In genomic region chr6:120592705-120593104, GRCm38 (mm10) we compare ENCODE assay signal across 8 mouse cellular contexts.
DNase-seq lines count a peak whose midpoint lies in the region; ATAC-seq and TF ChIP-seq lines count a peak whose summit lies in the region.
"Had no signal": no experiment of that assay in that cellular context is flagged by ENCODE, and none has a peak within 500 bp of the region (broad histone marks: within the 10 kb centered on the region; RNA-seq: fewer than 3 reads in every experiment).

No protein-coding gene starts in this region.

- TF ChIP-seq POLR2A in liver, adult 2 months (IDR thresholded peaks at IDR 0.05; ENCODE audit: extremely low read depth, insufficient read depth, low read length) = no peak

- ATAC-seq in forebrain, embryonic 14.5 days = peak; percentile 50
- ATAC-seq in midbrain, embryonic 12.5 days (ENCODE audit: low FRiP score, low read depth) = peak; percentile 34; the same call in 1 of the 2 replicates

- H3K27me3 ChIP-seq in liver, adult 2 months (ENCODE audit: control insufficient read depth, insufficient read depth, low read length) = no peaks in the 10 kb centered on the region
- H3K27me3 ChIP-seq in forebrain, embryonic 14.5 days (replicated peaks; ENCODE audit: control insufficient read depth, insufficient read depth, low read length) = no peaks in the 10 kb centered on the region
- H3K27me3 ChIP-seq in midbrain, embryonic 12.5 days = no peaks in the 10 kb centered on the region

- peaks cover 29% of the 10 kb centered on the region for H3K4me1 ChIP-seq in liver, adult 2 months (ENCODE audit: control insufficient read depth, insufficient read depth, low read length)
- peaks cover 8% of the 10 kb centered on the region; the same call in 1 of the 2 replicates for H3K4me1 ChIP-seq in forebrain, embryonic 14.5 days (ENCODE audit: control insufficient read depth, insufficient read depth, low read length)
- H3K4me1 ChIP-seq in midbrain, embryonic 12.5 days = peaks cover 12% of the 10 kb centered on the region

- H3K4me2 ChIP-seq in forebrain, embryonic 14.5 days (ENCODE audit: low read length) = peak overlapping the region; percentile 20
- peak overlapping the region; percentile 13 for H3K4me2 ChIP-seq in midbrain, embryonic 12.5 days (replicated peaks)

- DNase-seq in liver, adult 2 months (ENCODE audit: extremely low read depth, low read depth, low spot score) = no peak
- DNase-seq in liver = no peak
- DNase-seq in cerebellum, postnatal 10 days = peak; percentile 67 to 74
- peak; percentile 64 for DNase-seq in forebrain, embryonic 14.5 days (ENCODE audit: low spot score)
- no peak for DNase-seq in spleen, adult 18-20 months
- no peak for DNase-seq in spleen, adult 12 weeks (ENCODE audit: low spot score)
- DNase-seq: layer of hippocampus, adult 9-11 months had no signal

- H3K4me3 ChIP-seq in liver, adult 2 months (ENCODE audit: insufficient read depth, low read depth, low read length) = no peak overlapping the region
- H3K4me3 ChIP-seq in forebrain, embryonic 14.5 days (ENCODE audit: low read depth, low read length) = no peak overlapping the region
- no peak overlapping the region for H3K4me3 ChIP-seq in midbrain, embryonic 12.5 days

- TF ChIP-seq CTCF in liver, adult 2 months (IDR thresholded peaks at IDR 0.05; ENCODE audit: low read depth, low read length) = no peak

- no peaks in the 10 kb centered on the region for H3K9me3 ChIP-seq in forebrain, embryonic 14.5 days (replicated peaks; ENCODE audit: control insufficient read depth, low read length)
- H3K9me3 ChIP-seq in midbrain, embryonic 12.5 days = no peaks in the 10 kb centered on the region

- H3K79me2 ChIP-seq in liver, adult 2 months (ENCODE audit: control insufficient read depth, insufficient read depth, low read length) = no peaks in the 10 kb centered on the region

- H3K27ac ChIP-seq in liver, adult 2 months (replicated peaks; ENCODE audit: insufficient read depth, low read depth, low read length) = peak overlapping the region; percentile 94
- 0 out of 2 replicates have a peak overlapping the region, but pooled peaks have one; percentile 29 for H3K27ac ChIP-seq in forebrain, embryonic 14.5 days (ENCODE audit: low read depth, low read length)
- H3K27ac ChIP-seq in midbrain, embryonic 12.5 days (replicated peaks) = peak overlapping the region; percentile 35; the same call in 1 of the 2 replicates

- WGBS in liver, adult 2 months = 58% methylated on average over 7 of the region's 7 CpGs
- 30% methylated on average over 7 of the region's 7 CpGs for WGBS in forebrain, embryonic 14.5 days
- WGBS in midbrain, embryonic 12.5 days = 37% methylated on average over 7 of the region's 7 CpGs

- no peak overlapping the region for H3K9ac ChIP-seq in liver, adult 2 months (ENCODE audit: low read depth, low read length)
- no peak overlapping the region for H3K9ac ChIP-seq in forebrain, embryonic 14.5 days (ENCODE audit: low read length)
- H3K9ac ChIP-seq in midbrain, embryonic 12.5 days (replicated peaks) = no peak overlapping the region

- no peaks in the 10 kb centered on the region for H3K36me3 ChIP-seq in liver, adult 2 months (ENCODE audit: control insufficient read depth, insufficient read depth, low read length)
- no peaks in the 10 kb centered on the region for H3K36me3 ChIP-seq in forebrain, embryonic 14.5 days (ENCODE audit: control insufficient read depth, insufficient read depth, low read length)
- H3K36me3 ChIP-seq in midbrain, embryonic 12.5 days = no peaks in the 10 kb centered on the region

Comparison
In these comparisons a context has a peak if more than half of its experiments do, and no peak if none do; other contexts are left out.
1. DNase-seq: peak in cerebellum, postnatal 10 days (2 of 2) and forebrain, embryonic 14.5 days (single experiment); none in liver, adult 2 months (single experiment), liver (single experiment), spleen, adult 18-20 months (0 of 2) and spleen, adult 12 weeks (single experiment).
2. H3K27ac ChIP-seq: peak in every context shown above with its lines; median percentile 94 in liver, adult 2 months; 35 in midbrain, embryonic 12.5 days; 29 in forebrain, embryonic 14.5 days.